Mouse (Mus musculus) heart, postnatal 0 days (tissue): Measurements from ENCODE around the gene Zfp248.

Source experiments
- CTCF ChIP-seq: IDR thresholded peaks from 2 replicates; pipeline ENCODE4 v1.5.1; 2016; ENCODE audit warnings: antibody characterized with exemption, control low read depth, low read depth
- EP300 ChIP-seq: IDR thresholded peaks from 2 replicates; pipeline ENCODE4 v1.6.1; 2016; ENCODE audit warnings: antibody characterized with exemption, low read depth

DNA sequence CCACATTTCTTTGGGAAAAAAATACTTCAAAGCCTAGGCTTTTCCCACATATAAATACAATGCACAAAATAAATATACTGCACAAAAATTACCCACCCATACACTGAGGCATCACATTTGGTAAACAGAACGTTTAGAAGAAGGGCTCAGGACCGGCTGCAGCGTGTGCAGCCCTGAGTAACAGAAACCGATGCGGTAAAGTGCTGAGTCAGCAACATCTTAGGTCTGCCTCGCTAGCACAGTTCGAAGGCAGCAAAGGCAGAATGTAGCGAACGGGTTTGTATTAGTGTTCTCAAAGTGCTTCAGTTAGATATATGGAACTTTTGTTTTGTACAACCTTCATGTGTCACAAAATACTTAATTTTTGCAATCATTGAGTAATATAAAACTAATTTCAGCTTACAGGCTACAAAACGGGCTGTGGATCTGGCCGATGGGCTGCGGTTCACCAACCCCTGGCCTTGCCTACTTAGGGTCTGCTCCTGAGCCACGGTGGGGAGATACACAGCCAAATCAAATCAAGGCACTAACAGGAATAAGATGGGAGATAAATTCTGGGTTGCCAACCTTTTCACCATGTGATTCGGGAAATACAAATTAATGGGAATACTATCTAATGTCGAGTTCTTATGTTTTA lies 6.9 kb upstream of the Zfp248 start:
- TF ChIP-seq CTCF (no peak), EP300 (no peak)
